Mouse (Mus musculus): ENCODE measurements around the gene Mbd6.

- TF ChIP-seq EP300 (optimal IDR thresholded peaks at IDR 0.05) (no peak), CTCF (IDR thresholded peaks at IDR 0.05; ENCODE audit: low read depth) (no peak)
Observed at GRCm38 (mm10) chr10:127292987-127293538, 4.2 kb upstream of the Mbd6 start.
